Mouse (Mus musculus) forebrain, embryonic 16.5 days (tissue): ENCODE measurements around the gene Gm4779. TPM values are rescaled to one million over a fixed set of nuclear protein-coding genes. Genes with fewer than 3 reads are reported as not detected.
"Not testable (repeated sequence)": the region's sequence is repeated elsewhere in the genome, so short reads cannot be mapped to it uniquely, and the experiment has no call there.

Source experiments
- ATAC-seq: fragments of 200-750 bp; cut with Nextera tagmentation; 2 replicates; pipeline ENCODE4 v1.8.0; 2017; ENCODE audit warnings: mild to moderate bottlenecking, moderate library complexity
- H3K27ac ChIP-seq: fragments of 300-500 bp; sonication (generic); 2 replicates; pipeline ENCODE4 v1.5.1; 2014; ENCODE audit warnings: low read length, control low read depth
- H3K27me3 ChIP-seq: fragments of 300-500 bp; sonication (generic); replicated peaks from 2 replicates; pipeline ENCODE4 v1.6.1; 2014; ENCODE audit warnings: low read length; ENCODE audit not compliant: control insufficient read depth, insufficient read depth
- H3K36me3 ChIP-seq: fragments of 300-500 bp; sonication (generic); 2 replicates; pipeline ENCODE4 v1.6.1; 2014; ENCODE audit not compliant: control insufficient read depth, insufficient read depth
- H3K4me1 ChIP-seq: fragments of 300-500 bp; sonication (generic); replicated peaks from 2 replicates; pipeline ENCODE4 v1.6.1; 2014; ENCODE audit warnings: low read length; ENCODE audit not compliant: control insufficient read depth, insufficient read depth
- H3K4me2 ChIP-seq: fragments of 300-500 bp; sonication (generic); 2 replicates; pipeline ENCODE4 v1.6.1; 2014; ENCODE audit warnings: mild to moderate bottlenecking, low read length, control low read depth
- H3K4me3 ChIP-seq: fragments of 300-500 bp; sonication (generic); replicated peaks from 2 replicates; pipeline ENCODE4 v1.5.1; 2014; ENCODE audit warnings: mild to moderate bottlenecking, low read length, control low read depth
- H3K9ac ChIP-seq: fragments of 300-500 bp; sonication (generic); replicated peaks from 2 replicates; pipeline ENCODE4 v1.6.1; 2014; ENCODE audit warnings: low read depth, low read length, control low read depth
- H3K9me3 ChIP-seq: fragments of 300-500 bp; sonication (generic); 2 replicates; pipeline ENCODE4 v1.6.1; 2016; ENCODE audit warnings: low read length; ENCODE audit not compliant: control insufficient read depth
- WGBS: fragments of 180-500 bp; shearing (Covaris S2); extraction: QIAGEN DNeasy Blood & Tissue Kit; methylation state at CpG from one replicate; pipeline ENCODE4 v1.1.7; 2014; 5-methylcytosine and 5-hydroxymethylcytosine counted together
- polyA plus RNA-seq: library from polyadenylated mRNA; unstranded; fragments of >200 nt; fragmentation: Nextera tagmentation; extraction: Ambion mirVana; gene quantifications from 2 replicates; pipeline ENCODE4 v1.2.1, GENCODE M21; 2015

Gm4779 gene
- polyA plus RNA-seq: not detected in 2 replicates

DNA sequence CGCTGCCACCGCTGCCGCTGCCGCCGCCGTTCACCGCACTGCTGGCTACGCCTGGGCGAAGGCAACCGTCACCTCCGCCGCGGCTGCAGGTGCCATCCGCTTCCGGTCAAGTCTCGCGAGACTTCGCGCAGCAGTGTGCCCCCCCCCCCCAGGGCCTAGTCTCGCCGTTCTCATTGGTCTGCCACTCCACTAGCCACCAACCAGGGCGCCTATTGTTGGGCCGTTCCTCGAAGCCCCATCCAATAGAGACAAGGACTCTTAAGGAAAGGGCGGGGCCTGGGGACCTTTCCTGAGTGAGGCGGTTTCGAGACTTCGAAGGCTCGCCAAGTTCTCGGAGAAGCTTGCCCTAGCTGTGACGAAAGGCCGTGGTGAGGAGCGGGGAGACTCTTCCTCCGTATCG is at the start of gene Gm4779, which contains the start of gene 8030474K03Rik:
Gene Gm4779, minus strand, starts transcription at position 82 of the 400 bp plus-strand sequence.
Gene 8030474K03Rik, plus strand, starts transcription at position 315 of the 400 bp plus-strand sequence.
- ATAC-seq: no peak
- Histone ChIP-seq H3K27me3 (no peaks in the 10 kb centered on the region), H3K9ac (no peak within 1 kb of the TSS), H3K36me3 (no peaks in the 10 kb centered on the region), H3K27ac (no peak within 1 kb of the TSS), H3K9me3 (no peaks in the 10 kb centered on the region), H3K4me3 (no peak within 1 kb of the TSS), H3K4me1 (no peaks in the 10 kb centered on the region), H3K4me2 (no peak within 1 kb of the TSS)
- 95% methylated on average over 35 of the region's 35 CpGs for WGBS

DNA sequence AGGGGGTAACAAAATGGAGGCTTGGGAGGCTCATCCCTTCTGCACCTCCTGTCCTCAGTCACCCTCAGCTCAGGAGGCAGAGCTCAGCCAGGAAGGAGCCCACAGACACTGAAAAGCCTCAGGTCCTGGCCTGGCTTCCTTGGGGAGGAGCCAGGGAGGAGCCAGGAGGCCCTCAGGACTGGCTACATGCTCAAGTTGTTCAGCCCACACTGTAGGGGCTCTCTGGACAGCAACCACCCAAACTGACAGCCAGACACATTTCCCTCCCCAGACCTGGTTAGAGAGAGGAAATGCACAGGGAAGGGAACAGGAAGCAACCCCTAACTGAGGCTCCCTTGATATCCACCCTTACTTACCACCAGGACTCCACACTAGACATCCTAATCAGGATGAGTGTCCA is 25.8 kb upstream of the Gm4779 start:
- H3K27ac ChIP-seq, H3K27me3 ChIP-seq, ATAC-seq, H3K4me3 ChIP-seq, H3K4me2 ChIP-seq, H3K9me3 ChIP-seq, H3K4me1 ChIP-seq, H3K36me3 ChIP-seq, H3K9ac ChIP-seq: not testable (repeated sequence)

- Histone ChIP-seq H3K9me3 (no peaks in the 10 kb centered on the region), H3K36me3 (no peaks in the 10 kb centered on the region), H3K4me3 (no peak overlapping the region), H3K27ac (no peak overlapping the region), H3K4me1 (no peaks in the 10 kb centered on the region), H3K4me2 (no peak overlapping the region), H3K9ac (no peak overlapping the region), H3K27me3 (no peaks in the 10 kb centered on the region)
- ATAC-seq: no peak
- WGBS: 50% methylated on average over 1 of the region's 1 CpGs
Observed at GRCm38 (mm10) chrX:101819163-101819562, 24.9 kb upstream of the Gm4779 start.

- Histone ChIP-seq H3K4me2 (no peak overlapping the region), H3K4me1 (no peaks in the 10 kb centered on the region), H3K27ac (no peak overlapping the region), H3K36me3 (no peaks in the 10 kb centered on the region), H3K4me3 (no peak overlapping the region), H3K27me3 (peaks cover 3% of the 10 kb centered on the region; the same call in 1 of the 2 replicates), H3K9ac (no peak overlapping the region), H3K9me3 (no peaks in the 10 kb centered on the region)
- WGBS: 62% methylated on average over 3 of the region's 3 CpGs
- ATAC-seq: no peak
Observed at GRCm38 (mm10) chrX:101811750-101812149, 17.5 kb upstream of the Gm4779 start.

DNA sequence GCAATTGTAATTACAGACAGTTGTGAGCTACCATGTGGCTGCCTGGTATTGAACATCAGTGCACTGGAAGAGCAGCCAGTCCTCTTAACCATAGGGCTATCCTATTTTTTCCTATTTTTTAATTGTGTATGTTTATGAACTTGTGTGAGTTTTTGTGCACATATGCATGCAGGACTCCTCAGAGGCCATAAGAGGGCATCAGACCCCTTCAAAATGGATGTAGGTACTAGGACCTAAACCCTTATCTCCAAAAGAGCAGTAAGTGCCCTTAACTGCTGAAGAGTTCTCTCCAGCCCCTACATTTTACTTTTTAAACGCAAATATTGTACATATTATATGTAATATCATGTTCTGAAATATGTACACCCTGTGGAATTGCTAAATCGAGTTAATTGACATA is 11.3 kb upstream of the Gm4779 start:
- Histone ChIP-seq H3K27me3 (no peaks in the 10 kb centered on the region), H3K27ac (no peak overlapping the region), H3K4me1 (no peaks in the 10 kb centered on the region), H3K4me3 (no peak overlapping the region), H3K9ac (no peak overlapping the region), H3K36me3 (no peaks in the 10 kb centered on the region), H3K9me3 (no peaks in the 10 kb centered on the region), H3K4me2 (no peak overlapping the region)
- no peak for ATAC-seq
- WGBS: 27% methylated on average over 2 of the region's 2 CpGs

DNA sequence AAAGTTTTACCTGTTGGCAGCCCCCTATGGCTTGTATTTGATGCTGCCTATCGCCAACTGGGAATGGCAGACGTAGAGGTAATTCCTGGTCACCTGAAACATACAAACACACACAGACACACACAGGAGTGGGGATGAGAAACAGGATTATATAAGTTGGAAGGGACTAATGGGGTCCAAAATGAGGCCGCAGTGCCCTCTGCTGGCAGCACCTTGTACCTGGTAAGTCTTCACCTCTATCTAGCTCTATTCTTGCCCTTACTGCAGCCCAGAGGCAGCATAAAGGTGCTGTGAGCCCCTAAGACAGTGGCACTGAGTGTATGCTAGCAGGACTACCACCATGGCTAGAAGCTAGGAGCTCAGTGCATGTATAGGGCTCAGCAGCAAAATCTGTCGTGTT is 2.7 kb downstream of the Gm4779 start:
- H3K4me3 ChIP-seq: no peak overlapping the region
- H3K4me1 ChIP-seq: no peaks in the 10 kb centered on the region
- 0 out of 2 replicates have a peak, but pooled peaks have one; percentile 55 for ATAC-seq
- H3K27ac ChIP-seq: no peak overlapping the region
- no peak overlapping the region for H3K9ac ChIP-seq
- no peaks in the 10 kb centered on the region for H3K9me3 ChIP-seq
- 45% methylated on average over 4 of the region's 4 CpGs for WGBS
- no peaks in the 10 kb centered on the region for H3K36me3 ChIP-seq
- no peak overlapping the region for H3K4me2 ChIP-seq
- no peaks in the 10 kb centered on the region for H3K27me3 ChIP-seq

DNA sequence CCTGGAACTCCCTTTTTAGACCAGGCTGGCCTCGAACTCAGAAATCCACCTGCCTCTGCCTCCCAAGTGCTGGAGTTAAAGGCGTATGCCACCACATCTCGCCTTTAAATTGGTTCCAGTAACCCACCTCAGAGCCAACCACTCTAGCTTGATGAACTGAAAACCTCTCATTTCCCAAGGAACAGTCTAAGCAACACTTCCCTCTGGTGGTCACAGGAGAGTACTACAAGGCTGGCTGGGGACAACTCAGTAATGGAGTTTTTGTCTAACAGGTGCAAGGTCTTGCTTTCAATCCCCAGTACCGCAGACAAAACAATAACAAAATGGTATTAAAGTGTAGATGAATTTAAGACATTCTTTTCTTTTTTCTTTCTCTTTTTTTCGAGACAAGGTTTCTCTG is 22.2 kb downstream of the Gm4779 start:
- H3K9me3 ChIP-seq: no peaks in the 10 kb centered on the region
- no peak for ATAC-seq
- no peak overlapping the region for H3K27ac ChIP-seq
- H3K27me3 ChIP-seq: no peaks in the 10 kb centered on the region; the same call in 1 of the 2 replicates
- H3K9ac ChIP-seq: no peak overlapping the region
- H3K4me1 ChIP-seq: no peaks in the 10 kb centered on the region
- H3K4me2 ChIP-seq: no peak overlapping the region
- 29% methylated on average over 5 of the region's 5 CpGs for WGBS
- H3K36me3 ChIP-seq: no peaks in the 10 kb centered on the region
- H3K4me3 ChIP-seq: no peak overlapping the region

DNA sequence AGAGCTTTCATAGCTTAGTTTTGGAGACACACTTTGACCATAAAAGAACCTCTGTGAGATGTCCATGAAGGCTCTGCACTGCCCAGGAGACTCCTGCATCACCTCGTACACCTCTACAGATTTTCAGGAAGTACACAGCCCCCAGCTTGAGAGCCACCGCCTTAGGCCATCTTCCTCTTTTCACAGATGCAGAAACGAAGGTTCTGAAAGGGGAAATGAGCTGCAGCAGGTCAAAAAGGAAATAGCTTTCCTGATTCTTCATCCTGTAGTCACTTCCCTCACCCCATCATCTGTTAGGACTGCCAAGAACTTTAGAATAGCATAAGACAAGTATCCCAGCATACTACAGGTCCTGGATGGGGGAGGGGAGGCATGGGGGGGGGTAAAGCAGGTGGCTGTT is 23.9 kb downstream of the Gm4779 start:
- Histone ChIP-seq H3K4me1 (no peaks in the 10 kb centered on the region), H3K27me3 (no peaks in the 10 kb centered on the region; the same call in 1 of the 2 replicates), H3K9ac (no peak overlapping the region), H3K4me3 (no peak overlapping the region), H3K9me3 (no peaks in the 10 kb centered on the region), H3K36me3 (no peaks in the 10 kb centered on the region), H3K27ac (no peak overlapping the region), H3K4me2 (no peak overlapping the region)
- ATAC-seq: no peak
- WGBS: 64% methylated on average over 3 of the region's 3 CpGs

DNA sequence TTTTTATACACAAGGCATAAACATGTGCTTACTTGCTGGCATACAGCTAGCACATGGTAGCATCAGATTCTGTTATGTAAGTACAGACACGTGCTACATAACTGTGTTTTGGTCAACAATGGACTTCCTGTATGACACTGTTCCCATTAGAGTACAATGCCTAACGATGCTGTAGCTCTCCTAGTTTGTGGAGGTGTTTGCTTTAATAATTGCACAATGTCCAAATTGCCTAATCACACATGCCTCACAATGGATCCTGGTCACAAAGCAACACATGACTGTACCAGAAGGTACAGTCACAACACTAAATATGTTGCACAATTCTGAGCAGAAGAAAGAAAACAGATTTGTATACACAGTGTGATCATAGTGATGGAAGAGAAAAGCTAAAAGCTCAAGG is 24.7 kb downstream of the Gm4779 start:
- Histone ChIP-seq H3K9ac (no peak overlapping the region), H3K4me3 (no peak overlapping the region), H3K27me3 (no peaks in the 10 kb centered on the region; the same call in 1 of the 2 replicates), H3K4me2 (no peak overlapping the region), H3K27ac (no peak overlapping the region), H3K9me3 (no peaks in the 10 kb centered on the region), H3K36me3 (no peaks in the 10 kb centered on the region), H3K4me1 (no peaks in the 10 kb centered on the region)
- 40% methylated on average over 2 of the region's 2 CpGs for WGBS
- no peak for ATAC-seq

DNA sequence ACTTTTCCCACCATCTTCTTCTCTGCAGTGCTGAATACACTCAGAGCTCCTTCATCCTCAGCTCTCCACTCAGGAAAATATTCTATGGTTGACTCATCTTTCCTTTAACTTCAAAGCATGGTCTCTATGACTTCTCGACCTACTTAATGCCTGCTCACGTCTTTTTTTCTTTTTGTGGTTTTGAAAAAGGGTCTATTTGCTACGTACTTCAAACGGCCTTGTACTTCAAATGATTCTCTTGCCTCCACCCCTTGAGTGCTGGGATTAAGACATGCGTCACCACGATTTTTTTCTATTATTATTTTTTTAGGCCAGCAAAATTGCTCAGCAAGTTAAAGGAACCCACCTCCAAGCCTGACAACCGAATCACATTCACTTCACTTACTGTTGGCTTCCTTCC is 26.9 kb downstream of the Gm4779 start:
- H3K4me3 ChIP-seq: no peak overlapping the region
- no peaks in the 10 kb centered on the region for H3K4me1 ChIP-seq
- 73% methylated on average over 7 of the region's 7 CpGs for WGBS
- H3K9me3 ChIP-seq: no peaks in the 10 kb centered on the region
- no peak overlapping the region for H3K9ac ChIP-seq
- H3K27ac ChIP-seq: no peak overlapping the region
- no peaks in the 10 kb centered on the region for H3K36me3 ChIP-seq
- no peaks in the 10 kb centered on the region for H3K27me3 ChIP-seq
- ATAC-seq: no peak
- H3K4me2 ChIP-seq: no peak overlapping the region
